Mouse (Mus musculus): ENCODE measurements around the gene Zfp983.
A peak's percentile ranks its signal among the peaks of the same experiment; 100 is the strongest.

- TF ChIP-seq CTCF (IDR thresholded peaks at IDR 0.05; ENCODE audit: low read depth, low read length) = no peak
- peak; percentile 50; the same call in 1 of the 2 replicates for TF ChIP-seq POLR2A (IDR thresholded peaks at IDR 0.05; ENCODE audit: extremely low read depth, insufficient read depth, low read length)
Observed at GRCm38 (mm10) chr17:21707343-21707996, 57.0 kb downstream of the Zfp983 start, which contains the start of gene Zfp760.

Measured in liver, adult 2 months (tissue).